Mouse (Mus musculus) adrenal gland, adult (tissue): ENCODE data around the gene Ufsp1.

Experiments
- DNase-seq, 2 experiments: peaks; one replicate each; pipeline ENCODE4 v3.0.0; 2022 to 2023; ENCODE audit warnings: low spot score in 1 of 2; ENCODE audit not compliant: inconsistent age in 2 of 2

The Ufsp1 gene

DNA sequence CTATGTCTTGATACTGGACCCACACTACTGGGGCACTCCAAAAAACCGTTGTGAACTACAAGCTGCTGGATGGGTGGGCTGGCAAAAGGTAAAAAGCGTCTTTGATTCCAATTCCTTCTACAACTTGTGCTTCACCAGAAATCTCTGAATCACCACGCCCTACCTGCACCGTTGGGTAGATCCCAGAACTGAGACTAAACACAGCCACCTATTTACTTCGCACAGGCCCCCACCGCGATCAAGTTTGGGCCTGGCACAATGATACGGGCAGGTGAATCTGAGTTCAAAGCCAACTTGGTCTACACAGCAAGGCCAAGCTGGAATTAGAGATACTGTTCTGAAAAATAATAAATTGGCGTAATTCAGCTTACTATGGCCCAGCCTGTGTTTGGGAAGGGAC, 867 bp downstream of the Ufsp1 start:
- DNase-seq: no peak

DNA sequence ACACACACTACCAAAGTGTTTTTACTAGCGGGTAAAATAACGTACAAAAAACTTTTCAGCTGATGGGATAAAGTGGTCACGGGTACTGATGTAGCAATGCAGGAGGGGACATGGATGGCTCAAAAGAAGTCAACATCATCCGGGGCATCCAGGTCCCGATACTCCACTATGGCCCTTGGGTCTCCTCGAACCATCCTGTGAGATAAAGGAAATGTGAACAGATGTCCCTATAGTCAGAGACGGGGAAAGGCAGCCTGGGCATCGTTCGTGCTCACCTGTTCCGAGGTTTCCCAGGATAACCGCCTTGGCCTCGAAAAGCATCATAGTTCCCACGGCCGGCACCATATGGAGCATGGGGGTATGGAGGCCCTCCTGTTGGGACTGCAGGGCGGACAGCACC, 1.3 kb downstream of the Ufsp1 start:
- peak in 1 of 2 experiments; percentile 36 for DNase-seq

DNA sequence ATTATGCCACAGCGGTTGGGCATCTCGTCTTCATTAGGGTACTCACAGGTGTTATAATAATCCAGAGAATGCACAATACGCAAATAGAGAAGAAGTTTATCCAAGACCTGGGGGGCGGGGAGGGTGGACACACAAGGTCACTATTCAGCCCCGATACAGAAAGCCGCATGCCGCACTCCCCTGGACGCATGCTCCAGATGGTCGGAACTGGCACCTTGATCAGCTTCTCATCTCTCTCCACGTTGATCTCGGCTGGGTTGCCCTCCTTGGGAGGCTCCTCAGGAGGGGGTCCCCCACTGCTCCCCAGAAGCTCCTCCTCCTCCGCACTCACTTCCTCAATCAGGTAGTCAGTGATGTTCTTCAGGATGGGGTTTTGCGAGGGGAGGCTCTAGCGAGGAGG, 2.7 kb downstream of the Ufsp1 start:
- DNase-seq: peak in 1 of 2 experiments; percentile 28

DNA sequence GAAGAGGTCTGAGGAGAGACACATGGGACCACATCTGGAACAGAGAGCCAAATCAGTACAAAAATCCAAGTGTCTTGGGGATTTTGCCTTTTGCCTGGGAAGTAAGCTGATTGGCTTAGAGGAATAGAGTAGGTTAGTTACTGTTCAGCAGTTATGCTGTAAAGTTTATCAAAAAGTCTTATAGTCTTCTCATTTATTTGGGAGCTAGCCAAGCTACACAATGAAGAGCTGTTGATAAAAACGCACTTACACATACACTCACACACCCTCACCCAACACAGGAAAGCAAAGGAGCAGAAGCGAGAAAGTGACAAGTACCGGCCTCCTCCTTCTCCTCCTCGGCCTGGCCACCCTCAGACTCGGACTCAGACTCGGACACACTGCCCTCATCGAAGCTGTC, 4.8 kb downstream of the Ufsp1 start:
- peak in 1 of 2 experiments; percentile 25 for DNase-seq

DNA sequence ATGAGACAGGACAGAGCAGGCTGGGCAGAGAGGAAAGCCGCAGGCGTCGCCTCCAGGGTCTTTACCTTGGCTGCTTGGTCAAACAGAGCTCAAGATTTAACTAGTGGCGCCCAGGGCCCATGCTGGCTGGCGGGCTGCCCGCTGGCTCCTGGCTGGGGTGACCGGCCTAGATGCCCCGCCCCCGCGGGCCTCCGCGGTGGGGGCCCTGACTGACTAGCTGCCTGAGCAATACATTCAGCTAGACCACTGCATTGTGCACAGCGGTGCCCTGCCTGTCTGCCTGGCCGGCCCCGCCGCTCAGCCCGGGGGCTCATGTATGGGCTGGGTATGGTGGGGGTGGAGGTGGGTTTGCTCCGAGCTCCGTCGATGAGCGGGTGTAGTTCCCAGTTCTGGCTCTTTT, 6.8 kb downstream of the Ufsp1 start:
- peak in 1 of 2 experiments; percentile 52 for DNase-seq

DNA sequence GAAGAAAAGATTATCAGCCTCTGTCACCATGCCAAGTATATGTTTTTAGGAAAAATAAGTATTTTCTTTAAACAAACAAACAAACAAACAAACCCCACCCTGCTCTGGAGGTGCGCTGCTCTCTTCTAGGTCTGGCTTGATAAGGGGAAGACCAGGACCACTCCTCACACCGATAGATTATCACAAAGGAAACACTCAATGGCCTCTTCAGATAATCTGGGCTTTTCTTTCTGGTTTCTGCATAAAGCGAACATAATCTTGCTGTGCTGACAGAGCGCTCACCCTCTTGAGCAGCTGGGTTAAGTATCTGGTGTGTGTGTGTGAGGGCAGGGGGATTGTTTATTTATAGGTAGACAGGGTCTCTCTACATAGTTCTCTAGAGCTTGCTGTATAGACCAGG, 9.2 kb downstream of the Ufsp1 start:
- no peak for DNase-seq

DNA sequence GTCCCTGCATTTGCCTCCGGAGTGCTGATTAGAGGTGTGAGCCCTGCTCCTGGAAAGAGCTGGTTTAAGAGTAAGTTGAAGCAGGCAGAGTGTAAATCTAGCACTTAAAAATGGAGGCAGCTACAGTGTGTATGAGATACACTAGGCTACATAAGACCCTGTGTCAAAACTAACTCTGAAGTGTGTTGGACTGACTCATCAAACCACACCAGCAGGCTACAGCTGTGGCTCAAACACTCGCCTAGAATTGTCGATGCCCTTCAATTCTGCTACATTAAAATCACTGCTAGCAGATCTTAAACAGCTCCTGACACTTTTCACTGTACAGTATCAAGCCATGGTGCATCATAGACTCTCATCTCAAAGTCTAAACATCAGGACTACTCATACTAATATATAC, 9.7 kb downstream of the Ufsp1 start:
- no peak for DNase-seq

DNA sequence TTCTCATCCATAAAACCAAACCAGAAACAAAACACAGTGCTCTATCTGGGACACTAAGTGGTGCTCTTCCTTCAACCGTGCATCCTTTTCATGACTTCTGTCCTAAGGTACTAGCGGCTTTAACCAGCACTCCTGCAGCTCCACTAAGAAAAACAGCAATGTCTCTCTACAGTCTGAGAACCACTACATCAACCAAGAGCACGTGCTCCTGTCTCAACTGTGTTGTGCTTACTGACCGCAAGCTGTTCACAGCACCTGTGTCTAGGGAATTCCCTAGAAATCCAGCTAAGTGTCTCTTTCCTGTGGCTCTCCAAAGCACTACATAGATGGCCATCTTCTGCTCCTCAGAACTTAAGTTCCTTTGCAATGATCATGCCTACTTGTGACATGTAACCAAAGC, 10.4 kb downstream of the Ufsp1 start:
- DNase-seq: no peak

DNA sequence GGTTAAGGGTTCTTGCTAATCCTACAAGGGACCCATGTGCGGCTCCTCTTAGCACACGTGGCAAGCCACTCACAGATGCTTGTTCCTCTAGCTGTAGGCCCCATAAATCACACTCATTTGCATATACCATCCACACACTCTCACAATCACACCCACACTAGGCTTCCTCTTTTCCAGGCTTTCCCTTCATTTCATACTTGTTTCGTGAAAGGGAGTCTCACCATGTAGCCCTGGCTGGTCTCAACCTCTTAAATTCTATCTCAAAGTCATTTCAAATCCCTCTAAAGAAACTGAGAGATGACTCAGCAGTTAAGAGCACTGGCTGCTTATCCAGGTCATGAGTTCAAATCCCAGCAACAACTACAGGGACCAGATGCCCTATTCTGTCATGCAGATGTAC, 11.4 kb downstream of the Ufsp1 start:
- peak in 1 of 2 experiments; percentile 23 for DNase-seq

DNA sequence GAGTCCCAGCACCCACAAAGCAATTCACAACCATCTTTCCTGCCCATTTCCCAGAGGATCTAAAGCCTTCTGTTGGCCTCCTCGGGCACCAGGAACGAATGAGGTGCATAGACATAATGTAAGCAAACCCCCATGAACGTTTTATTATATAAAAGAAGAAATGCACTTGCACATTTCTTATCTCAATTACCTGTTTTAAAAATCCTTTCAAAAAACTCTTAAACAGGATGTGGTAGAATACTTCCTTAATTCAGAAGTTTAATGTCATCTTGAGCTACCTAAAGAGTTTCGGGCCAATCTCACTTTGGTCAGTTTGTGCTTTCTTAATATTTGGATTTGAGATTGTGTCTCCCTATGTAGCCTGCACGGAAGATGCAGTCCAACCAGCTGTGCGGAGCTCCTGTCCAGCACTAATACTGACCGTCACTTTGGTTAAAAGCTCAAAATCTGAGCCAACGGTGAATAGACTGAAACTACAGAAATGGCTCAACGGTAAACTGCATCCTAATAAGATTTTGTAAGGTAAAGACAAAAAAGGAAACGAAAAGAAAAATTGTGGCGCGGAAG, 12.1 kb downstream of the Ufsp1 start:
- peak in 1 of 2 experiments; percentile 18 for DNase-seq

DNA sequence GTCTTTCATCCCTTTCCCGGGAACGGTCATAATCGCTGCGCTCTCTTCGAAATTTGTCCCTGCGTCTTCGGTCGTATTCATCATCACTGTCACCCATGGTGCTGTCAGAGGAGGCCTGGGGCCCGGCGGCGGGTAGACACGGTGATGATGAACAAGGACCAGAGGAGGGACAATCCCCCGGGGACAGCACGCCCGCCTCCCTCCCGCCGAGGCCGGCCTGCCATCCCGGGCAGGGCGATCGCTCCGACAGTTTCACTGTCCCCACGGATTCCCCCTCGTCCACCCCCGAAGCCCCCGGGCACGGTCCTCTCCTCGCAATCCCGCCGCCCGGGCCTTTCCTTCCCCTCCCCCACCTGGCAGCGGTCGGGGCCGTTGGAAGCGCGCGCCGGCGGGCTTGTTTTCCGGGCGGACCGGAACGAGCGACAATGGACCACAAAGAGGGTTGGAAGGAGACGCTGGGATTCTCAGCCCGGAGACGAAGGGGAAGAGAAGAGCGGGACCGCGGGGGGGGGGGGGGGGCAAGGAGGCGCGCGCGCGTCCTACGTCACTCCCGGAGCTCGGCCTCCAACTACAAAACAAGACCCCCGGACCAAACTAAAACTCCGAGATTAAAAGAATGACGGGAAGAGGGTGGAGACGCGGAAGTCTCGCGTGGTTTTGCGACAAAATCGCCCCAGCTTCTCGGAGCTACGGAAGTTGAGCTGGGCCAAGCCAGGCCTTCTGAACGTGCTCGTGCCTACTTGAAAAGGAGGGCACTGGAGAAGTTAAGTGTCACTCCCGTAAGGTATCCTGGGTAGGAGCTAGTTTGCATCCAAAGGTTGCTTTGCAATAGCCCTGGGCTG, 12.9 kb downstream of the Ufsp1 start, which contains the start of gene Srrt:
Srrt (minus strand) TSS at position 604 of the 842 bp plus-strand sequence.
- DNase-seq: peak; percentile 93 to 97

DNA sequence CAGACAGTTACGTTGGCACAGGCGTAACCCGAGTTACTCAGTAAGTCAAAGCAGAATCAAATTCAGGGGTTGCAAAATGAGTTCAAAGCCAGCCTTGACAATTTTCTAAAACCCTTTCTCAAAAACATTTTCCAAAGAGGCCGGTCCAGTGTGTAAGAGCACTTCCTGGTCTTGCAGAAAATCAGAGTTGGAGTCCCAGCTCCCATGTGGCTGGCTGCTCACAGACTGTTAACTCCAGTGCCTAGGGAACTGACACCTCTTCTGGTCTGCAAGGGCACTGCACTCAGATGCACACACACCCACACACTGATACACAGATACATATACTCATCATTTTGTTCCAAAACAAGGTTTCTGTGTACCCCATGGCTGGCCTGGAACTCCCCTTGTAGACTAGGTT, 13.9 kb downstream of the Ufsp1 start:
- DNase-seq: no peak

DNA sequence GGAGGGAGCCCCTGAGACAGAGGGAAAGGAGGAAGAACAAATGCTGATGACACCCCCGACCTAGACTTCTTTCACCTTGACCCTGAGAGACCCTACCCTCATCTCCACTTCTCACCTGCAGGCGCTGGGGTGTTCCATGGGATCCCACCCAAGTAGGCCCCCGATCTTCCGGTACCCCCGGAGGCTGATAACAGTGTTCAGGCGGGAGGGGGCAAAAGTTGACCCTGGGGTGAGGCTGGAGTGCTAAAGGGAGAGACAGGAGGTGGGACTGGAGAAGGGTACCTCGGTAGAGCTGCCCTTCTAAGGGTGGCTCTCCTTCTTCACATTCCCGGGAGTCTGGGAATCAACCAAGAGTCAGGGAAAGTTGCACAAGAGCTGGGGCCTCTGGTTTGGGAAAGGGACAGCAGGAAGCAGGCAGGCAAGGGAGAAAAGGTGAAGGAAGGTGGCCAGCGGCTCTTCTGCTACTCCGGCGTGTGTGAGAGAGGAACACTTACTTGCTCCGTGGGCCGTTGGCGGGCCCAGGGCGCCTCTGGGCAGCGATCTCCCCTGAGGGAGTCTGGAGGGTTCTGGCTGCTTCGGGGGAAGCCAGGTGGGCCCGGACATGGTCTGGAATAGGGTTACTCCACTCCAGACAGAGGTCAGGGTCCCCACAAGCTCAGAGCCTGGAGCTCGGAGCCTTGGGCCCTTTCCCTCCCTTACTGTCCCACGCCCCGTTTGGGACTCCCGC, 19.2 kb downstream of the Ufsp1 start:
- no peak for DNase-seq

DNA sequence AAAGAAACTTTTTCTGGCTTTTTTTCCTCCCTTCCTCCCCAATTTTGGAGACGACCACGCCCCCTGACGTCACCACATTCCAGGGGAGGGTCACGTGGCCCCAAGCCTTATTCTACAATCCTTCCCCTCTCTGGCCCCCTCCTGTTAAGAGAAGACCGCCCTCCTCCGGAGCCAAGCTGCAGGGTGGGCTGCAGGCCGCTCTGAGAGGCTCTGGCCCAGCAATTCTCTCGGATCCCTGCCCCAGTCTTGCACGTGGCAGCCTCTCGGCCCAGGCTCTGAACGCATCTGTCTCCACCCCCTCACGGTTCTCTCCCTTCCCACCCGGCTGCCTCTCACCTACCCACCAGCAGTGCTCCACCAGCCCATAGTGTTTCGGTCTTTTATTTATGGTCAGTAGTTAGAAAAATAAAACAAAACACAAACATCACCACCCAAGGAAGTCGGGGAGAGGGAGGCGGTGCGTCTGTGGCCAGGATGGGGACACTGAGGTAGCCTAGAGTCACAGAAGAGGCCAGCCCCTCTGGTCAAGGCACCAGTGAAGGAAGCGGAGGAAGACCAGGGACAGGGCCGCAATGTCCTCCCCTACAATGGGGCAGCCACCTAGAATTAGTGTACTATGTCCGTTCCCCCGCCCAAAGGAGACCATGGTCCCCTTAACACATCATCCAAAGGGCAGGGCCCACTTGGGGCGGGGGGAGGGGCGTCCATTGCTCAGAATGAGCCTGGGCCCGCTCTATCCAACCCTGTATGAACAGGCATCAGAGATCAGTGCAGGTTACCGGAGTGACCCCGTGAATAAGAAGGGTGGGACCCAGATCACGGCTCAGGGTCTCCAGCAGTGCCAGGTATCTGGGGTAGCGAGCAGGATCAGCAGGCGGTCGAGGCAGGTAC, 20.0 kb downstream of the Ufsp1 start, which contains the start of gene Trip6:
Trip6 (minus strand) TSS at position 212 of the 891 bp plus-strand sequence.
- peak; percentile 91 to 97 for DNase-seq

DNA sequence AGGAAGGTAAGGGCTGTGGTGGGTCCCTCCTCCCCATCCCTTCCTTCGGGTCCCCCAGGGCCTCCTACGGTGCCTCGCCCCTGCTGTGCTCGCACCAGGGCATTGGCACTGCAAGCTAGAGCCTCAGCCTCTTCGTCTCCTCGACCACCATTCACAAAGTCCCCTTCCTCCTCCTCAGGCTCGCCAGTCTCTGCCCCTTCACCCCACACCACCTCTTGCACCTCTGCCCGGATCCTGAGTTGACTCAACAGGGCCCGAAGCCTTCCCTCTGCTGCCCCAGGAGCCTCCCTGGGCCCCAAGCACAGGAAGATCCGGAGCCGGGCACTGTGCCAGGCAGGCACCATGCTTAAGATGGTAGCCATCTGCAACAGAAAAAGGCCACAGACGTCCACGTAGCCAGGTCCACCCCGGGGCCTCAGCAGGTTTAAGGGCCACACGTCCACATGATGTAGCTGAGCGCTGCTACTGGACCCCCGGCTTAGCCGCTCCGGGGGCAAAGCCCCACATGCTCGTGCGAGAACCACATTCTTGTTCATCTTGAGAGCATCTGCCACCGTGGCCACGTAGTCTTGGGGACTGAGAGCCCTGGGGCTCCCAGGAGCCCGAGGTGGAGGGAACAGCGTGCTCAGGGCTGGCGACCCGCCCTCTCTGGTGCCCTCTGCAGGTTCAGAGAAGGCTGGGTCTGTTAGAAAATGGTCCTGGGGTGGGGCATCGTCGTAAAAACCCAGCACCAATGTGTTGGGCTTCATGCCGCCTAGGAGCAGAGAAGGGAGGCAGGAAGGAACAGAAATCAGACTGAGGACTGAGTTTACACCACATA, 20.9 kb downstream of the Ufsp1 start:
- DNase-seq: peak in 1 of 2 experiments; percentile 60

DNA sequence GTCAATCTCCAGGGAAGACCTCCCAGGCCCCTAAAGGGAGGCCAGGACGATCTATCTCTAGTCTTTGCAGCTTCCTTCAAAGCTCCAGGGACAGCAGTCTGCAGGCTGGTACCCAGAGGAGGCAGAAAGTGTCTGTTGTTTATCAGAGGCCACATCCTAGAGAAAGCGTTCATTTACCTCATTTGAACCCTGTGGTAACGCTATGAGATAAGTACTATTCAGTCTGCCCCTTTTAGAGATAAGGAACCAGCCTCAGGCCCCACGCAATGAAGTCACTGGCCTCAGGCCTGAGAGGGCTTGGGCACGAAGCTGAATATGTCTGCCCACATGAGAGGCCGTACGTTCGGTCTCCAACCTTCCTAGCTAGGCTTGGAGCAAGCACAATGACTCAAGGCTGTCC, 22.9 kb downstream of the Ufsp1 start:
- no peak for DNase-seq

DNA sequence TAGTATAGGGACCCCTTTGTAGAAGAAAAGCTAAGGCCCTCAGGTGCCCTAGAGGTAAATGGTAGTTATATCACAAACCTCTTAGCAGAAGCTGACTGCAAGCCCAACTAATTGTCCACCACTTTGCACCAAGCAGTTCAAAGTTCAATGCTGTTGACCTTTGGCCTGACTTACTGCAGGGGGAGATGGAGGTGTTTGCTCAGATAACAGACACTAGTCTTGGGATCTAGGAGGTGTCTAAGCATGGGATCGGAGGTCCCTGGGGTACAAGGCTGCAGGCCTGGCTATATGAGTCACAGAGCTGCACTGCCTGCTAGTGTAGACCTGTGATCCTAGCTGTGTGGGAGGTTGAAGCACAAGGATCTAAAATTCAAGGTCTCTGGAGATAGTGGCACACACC, 24.1 kb downstream of the Ufsp1 start:
- peak in 1 of 2 experiments; percentile 45 for DNase-seq

DNA sequence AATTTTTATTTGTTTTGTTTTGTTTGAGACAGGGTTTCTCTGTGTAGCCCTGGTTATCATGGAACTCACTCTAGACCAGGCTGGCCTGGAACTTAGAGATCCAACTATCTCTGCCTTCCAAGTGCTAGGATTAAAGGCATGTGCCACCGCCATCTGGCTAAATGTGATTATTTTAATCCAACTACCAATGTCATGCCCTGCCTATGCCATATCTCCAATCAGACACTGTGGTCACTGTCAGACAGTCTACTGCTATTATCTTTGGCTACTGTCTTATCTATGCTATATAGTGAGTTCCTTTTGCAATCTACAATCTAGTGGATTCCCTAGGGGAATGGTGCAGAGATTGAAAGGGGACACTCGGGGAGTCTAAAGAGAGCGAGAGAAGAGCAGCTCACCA, 26.6 kb downstream of the Ufsp1 start:
- DNase-seq: no peak

DNA sequence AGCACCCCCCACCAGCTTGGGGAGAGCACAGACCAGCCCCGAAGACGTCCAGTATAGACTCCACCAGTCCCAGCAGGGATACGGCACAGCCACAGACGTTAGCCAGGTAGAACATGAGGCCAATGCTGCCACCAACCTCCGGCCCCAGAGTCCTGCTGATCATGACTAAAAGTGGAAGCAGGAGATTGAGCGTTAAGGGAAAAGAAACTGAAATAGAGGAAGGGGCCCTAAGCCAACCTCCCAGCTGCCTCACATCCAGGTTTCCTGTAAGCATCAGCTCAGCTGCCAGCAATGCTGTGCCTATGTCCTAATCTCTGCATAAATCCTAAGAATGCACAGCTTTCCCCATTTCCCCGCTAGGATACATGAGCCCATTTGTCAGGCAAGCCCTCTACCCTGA, 36.5 kb downstream of the Ufsp1 start:
- DNase-seq: no peak
